Comparison of ENCODE assay signal across 19 mouse cellular contexts in genomic region chr13:38376071-38376470, GRCm38 (mm10). TPM values are rescaled to one million over a fixed set of nuclear protein-coding genes. Genes with fewer than 3 reads are reported as not detected.
DNase-seq lines count a peak whose midpoint lies in the region; ATAC-seq lines count a peak whose summit lies in the region.
"Had no signal": no experiment of that assay in that cellular context is flagged by ENCODE, and none has a peak within 500 bp of the region (broad histone marks: within the 10 kb centered on the region; RNA-seq: fewer than 3 reads in every experiment).

No protein-coding gene starts in this region.

- H3K4me2 ChIP-seq in heart, embryonic 13.5 days, result no peak overlapping the region
- H3K4me2 ChIP-seq in midbrain, embryonic 11.5 days, result no peak overlapping the region
- H3K4me2 ChIP-seq: heart, embryonic 11.5 days; liver, embryonic 13.5 days; stomach, embryonic 15.5 days had no signal

- H3K27ac ChIP-seq in heart, embryonic 13.5 days (replicated peaks), result 0 out of 2 replicates have a peak overlapping the region, but pooled peaks have one; percentile 8
- no peak overlapping the region for H3K27ac ChIP-seq in midbrain, embryonic 11.5 days (ENCODE audit: low read depth, low read length)
- no peak overlapping the region for H3K27ac ChIP-seq in midbrain, embryonic 10.5 days (replicated peaks)
- H3K27ac ChIP-seq: hindbrain, postnatal 0 days; kidney, postnatal 0 days; liver, embryonic 13.5 days; stomach, embryonic 15.5 days had no signal

- no peak overlapping the region for H3K9ac ChIP-seq in heart, embryonic 13.5 days
- H3K9ac ChIP-seq in midbrain, embryonic 11.5 days (ENCODE audit: low read length), result no peak overlapping the region
- H3K9ac ChIP-seq: liver, embryonic 13.5 days; stomach, embryonic 15.5 days had no signal

- H3K4me3 ChIP-seq in heart, embryonic 13.5 days, result no peak overlapping the region
- no peak overlapping the region for H3K4me3 ChIP-seq in midbrain, embryonic 11.5 days (ENCODE audit: low read depth, low read length)
- no peak overlapping the region for H3K4me3 ChIP-seq in midbrain, embryonic 10.5 days
- H3K4me3 ChIP-seq: liver, embryonic 13.5 days; stomach, embryonic 15.5 days had no signal

- peaks cover 23% of the 10 kb centered on the region for H3K4me1 ChIP-seq in heart, embryonic 13.5 days
- no peaks in the 10 kb centered on the region for H3K4me1 ChIP-seq in midbrain, embryonic 11.5 days (ENCODE audit: control insufficient read depth, insufficient read depth, low read length)
- no peaks in the 10 kb centered on the region for H3K4me1 ChIP-seq in midbrain, embryonic 10.5 days
- H3K4me1 ChIP-seq: liver, embryonic 13.5 days; stomach, embryonic 15.5 days had no signal

- 41% methylated on average over 6 of the region's 6 CpGs for WGBS in heart, embryonic 13.5 days
- 80% methylated on average over 6 of the region's 6 CpGs for WGBS in midbrain, embryonic 11.5 days
- WGBS in midbrain, embryonic 10.5 days, result 84% methylated on average over 6 of the region's 6 CpGs

- 0 out of 2 replicates have a peak, but pooled peaks cover 3% of the 10 kb centered on the region for H3K9me3 ChIP-seq in heart, embryonic 13.5 days
- H3K9me3 ChIP-seq in midbrain, embryonic 11.5 days (ENCODE audit: control insufficient read depth, low read length), result no peaks in the 10 kb centered on the region
- H3K9me3 ChIP-seq in midbrain, embryonic 10.5 days (replicated peaks), result no peaks in the 10 kb centered on the region
- H3K9me3 ChIP-seq: liver, embryonic 13.5 days; stomach, embryonic 15.5 days had no signal

- no peaks in the 10 kb centered on the region for H3K27me3 ChIP-seq in heart, embryonic 13.5 days (replicated peaks)
- H3K27me3 ChIP-seq in midbrain, embryonic 11.5 days (ENCODE audit: control insufficient read depth, insufficient read depth, low read length), result no peaks in the 10 kb centered on the region
- H3K27me3 ChIP-seq in midbrain, embryonic 10.5 days (ENCODE audit: low read depth, poor library complexity, severe bottlenecking), result no peaks in the 10 kb centered on the region
- H3K27me3 ChIP-seq: liver, embryonic 13.5 days; stomach, embryonic 15.5 days had no signal

- DNase-seq in adrenal gland, adult 8-10 months, result peak; percentile 12
- DNase-seq in adrenal gland, adult 18-20 months (ENCODE audit: low spot score in 2 of 2), result no peak
- DNase-seq in heart, adult 9 months (ENCODE audit: low spot score in 2 of 2), result no peak
- DNase-seq in midbrain, embryonic 11.5 days (ENCODE audit: low spot score, missing footprints), result peak; percentile 44
- DNase-seq in midbrain, embryonic 10.5 days (ENCODE audit: low spot score), result no peak
- no peak for DNase-seq in embryo, embryonic 11 days
- DNase-seq: gastrocnemius, postnatal 36 days; heart, postnatal 4 days; layer of hippocampus, postnatal 36 days; liver, embryonic 13.5 days; lung, postnatal 10 days; spleen, adult 18-20 months had no signal

- no peaks in the 10 kb centered on the region for H3K36me3 ChIP-seq in heart, embryonic 13.5 days
- no peaks in the 10 kb centered on the region for H3K36me3 ChIP-seq in midbrain, embryonic 11.5 days (ENCODE audit: control insufficient read depth, insufficient read depth, low read length)
- H3K36me3 ChIP-seq in midbrain, embryonic 10.5 days, result no peaks in the 10 kb centered on the region
- H3K36me3 ChIP-seq: liver, embryonic 13.5 days; stomach, embryonic 15.5 days had no signal

- no peak for ATAC-seq in heart, embryonic 13.5 days (ENCODE audit: extremely low read depth, insufficient number of reproducible peaks, low FRiP score, low TSS enrichment)
- no peak for ATAC-seq in midbrain, embryonic 11.5 days (ENCODE audit: low FRiP score)
- ATAC-seq in erythroid progenitor cell, adult 5-6 weeks (replicated peaks; ENCODE audit: low FRiP score, poor library complexity, severe bottlenecking), result no peak
- ATAC-seq: activated CD4-positive, CD25-positive, alpha-beta regulatory T cell, adult 4 months; hindbrain, postnatal 0 days had no signal

RNA-seq across cellular contexts. Expression of gene Bmp6, which starts 31.2 kb away (rescaled TPM):
- total RNA-seq in adrenal gland, adult 8-10 months (2022), result 10 to 100 TPM in 1 of 4 experiments, 1 to 10 TPM in 3; 8.2 to 12.5 (median 9.7) TPM
- total RNA-seq in adrenal gland, adult 18-20 months (2021), result 1 to 10 TPM; 8.9 to 9.5 TPM
- polyA plus RNA-seq in heart, embryonic 13.5 days (2015; fragmentation: Nextera tagmentation; extraction: Ambion mirVana), result 2.2 and 2.4 TPM in 2 replicates
- polyA plus RNA-seq in midbrain, embryonic 11.5 days (2014; fragmentation: Nextera tagmentation; extraction: Ambion mirVana), result 2.6 and 3.0 TPM in 2 replicates
- 2.5 and 2.7 TPM in 2 replicates for polyA plus RNA-seq in midbrain, embryonic 10.5 days (2016; fragmentation: Nextera tagmentation; extraction: Ambion mirVana)
- not detected in 2 replicates for total RNA-seq in erythroid progenitor cell, adult 5-6 weeks (2015; ENCODE audit: low replicate concordance)
- 0.39 and 1.3 TPM in 2 replicates for total RNA-seq in erythroid progenitor cell, adult 5-6 weeks (2017; ENCODE audit: low replicate concordance)
- polyA plus RNA-seq: activated CD4-positive, CD25-positive, alpha-beta regulatory T cell, adult 4 months had no signal

Comparison
In these comparisons a context has a peak if more than half of its experiments do, and no peak if none do; other contexts are left out.
1. DNase-seq: peak in adrenal gland, adult 8-10 months (single experiment) and midbrain, embryonic 11.5 days (single experiment); none in adrenal gland, adult 18-20 months (0 of 2), heart, adult 9 months (0 of 2), midbrain, embryonic 10.5 days (single experiment) and embryo, embryonic 11 days (single experiment).
2. RNA of gene Bmp6, which starts 31.2 kb away (total RNA-seq): 8.2 to 12.5 TPM in adrenal gland, adult 8-10 months and 8.9 to 9.5 TPM in adrenal gland, adult 18-20 months; 0.39 to 1.3 TPM in erythroid progenitor cell, adult 5-6 weeks; every median in the first group is over 4 times any median in the second.